Mouse (Mus musculus) kidney, postnatal 0 days (tissue): ENCODE measurements around the gene Capn10. TPM values are rescaled to one million over a fixed set of nuclear protein-coding genes. Genes with fewer than 3 reads are reported as not detected.

ENCODE experiments used
- ATAC-seq: fragments of 200-750 bp; cut with Nextera tagmentation; replicated peaks from 2 replicates; pipeline ENCODE4 v1.8.0; 2017; ENCODE audit warnings: low read depth, moderate number of reproducible peaks, moderate TSS enrichment, moderate library complexity; ENCODE audit not compliant: low FRiP score
- DNase-seq: peaks from one replicate; pipeline ENCODE4 v3.0.0-alpha.2; 2016; ENCODE audit warnings: low spot score
- H3K27ac ChIP-seq: fragments of 300-500 bp; sonication (generic); 2 replicates; pipeline ENCODE4 v1.5.1; 2014; ENCODE audit warnings: mild to moderate bottlenecking
- H3K27me3 ChIP-seq: fragments of 300-500 bp; sonication (generic); 2 replicates; pipeline ENCODE4 v1.6.1; 2014; ENCODE audit warnings: low read length, mixed read lengths; ENCODE audit not compliant: insufficient read depth
- H3K36me3 ChIP-seq: fragments of 300-500 bp; sonication (generic); 2 replicates; pipeline ENCODE4 v1.6.1; 2014; ENCODE audit warnings: low read length, mixed read lengths; ENCODE audit not compliant: insufficient read depth
- H3K4me1 ChIP-seq: fragments of 300-500 bp; sonication (generic); replicated peaks from 2 replicates; pipeline ENCODE4 v1.6.1; 2014; ENCODE audit warnings: antibody characterized with exemption, low read length, mixed read lengths; ENCODE audit not compliant: insufficient read depth
- H3K4me2 ChIP-seq: fragments of 300-500 bp; sonication (generic); 2 replicates; pipeline ENCODE4 v1.6.1; 2014; ENCODE audit warnings: mild to moderate bottlenecking, low read length, moderate library complexity, mixed read lengths
- H3K4me3 ChIP-seq: fragments of 300-500 bp; sonication (generic); replicated peaks from 2 replicates; pipeline ENCODE4 v1.5.1; 2014; ENCODE audit warnings: low read depth, low read length
- H3K9ac ChIP-seq: fragments of 300-500 bp; sonication (generic); 2 replicates; pipeline ENCODE4 v1.6.1; 2014; ENCODE audit warnings: low read depth, low read length
- H3K9me3 ChIP-seq: fragments of 300-500 bp; sonication (generic); replicated peaks from 2 replicates; pipeline ENCODE4 v1.6.1; 2016; ENCODE audit warnings: low read length, inconsistent platforms, mixed read lengths
- CTCF ChIP-seq: IDR thresholded peaks from 2 replicates; pipeline ENCODE4 v1.5.1; 2016; ENCODE audit warnings: antibody characterized with exemption, low read depth, mild to moderate bottlenecking, moderate library complexity
- WGBS: fragments of 180-500 bp; shearing (Covaris S2); extraction: QIAGEN DNeasy Blood & Tissue Kit; methylation state at CpG from one replicate; pipeline ENCODE4 v1.1.7; 2014; 5-methylcytosine and 5-hydroxymethylcytosine counted together
- polyA plus RNA-seq: library from polyadenylated mRNA; unstranded; fragments of >200 nt; fragmentation: Nextera tagmentation; extraction: Ambion mirVana; gene quantifications from 2 replicates; pipeline ENCODE4 v1.2.1, GENCODE M21; 2015

Capn10 gene
- polyA plus RNA-seq, 1 experiment from 2014 or later: 31.0 TPM

DNA sequence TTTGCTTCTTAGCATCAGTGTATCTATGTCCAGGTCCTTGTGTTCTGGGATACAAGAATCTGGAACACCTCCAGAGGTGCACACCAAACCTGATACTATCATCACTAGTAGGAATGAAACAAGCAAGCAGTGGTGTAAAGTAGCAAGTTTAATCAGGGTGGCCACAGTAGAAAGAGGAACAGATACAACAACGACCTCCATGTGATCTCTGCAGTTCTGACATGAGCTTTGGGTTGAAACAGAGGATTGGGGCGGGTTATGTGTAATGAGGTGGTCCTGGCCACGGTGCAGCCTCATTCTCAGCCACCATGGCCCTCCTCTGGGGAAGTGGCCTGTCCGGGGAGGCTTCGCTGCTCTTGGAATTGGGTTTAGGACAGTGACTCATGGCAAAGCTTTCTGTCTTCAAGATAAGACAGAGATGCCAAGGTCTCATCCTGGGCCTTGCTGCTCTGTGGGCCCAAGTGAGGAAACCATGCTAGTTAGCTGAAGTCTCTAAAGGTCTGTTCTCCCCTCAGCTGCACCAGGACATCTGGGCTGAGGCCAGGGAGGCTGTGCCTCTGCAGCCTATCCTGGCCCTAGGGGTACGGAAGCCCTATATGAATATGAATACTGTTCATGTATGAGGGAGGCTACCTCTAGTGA lies 58.2 kb downstream of the Capn10 start:
- TF ChIP-seq CTCF: no peak
- no peak overlapping the region for H3K9ac ChIP-seq
- H3K27ac ChIP-seq: no peak overlapping the region
- H3K27me3 ChIP-seq: no peaks in the 10 kb centered on the region
- 82% methylated on average over 6 of the region's 6 CpGs for WGBS
- H3K4me2 ChIP-seq: no peak overlapping the region
- no peaks in the 10 kb centered on the region for H3K36me3 ChIP-seq
- DNase-seq (no peak), ATAC-seq (no peak)
- no peaks in the 10 kb centered on the region for H3K9me3 ChIP-seq
- no peaks in the 10 kb centered on the region for H3K4me1 ChIP-seq
- no peak overlapping the region for H3K4me3 ChIP-seq

DNA sequence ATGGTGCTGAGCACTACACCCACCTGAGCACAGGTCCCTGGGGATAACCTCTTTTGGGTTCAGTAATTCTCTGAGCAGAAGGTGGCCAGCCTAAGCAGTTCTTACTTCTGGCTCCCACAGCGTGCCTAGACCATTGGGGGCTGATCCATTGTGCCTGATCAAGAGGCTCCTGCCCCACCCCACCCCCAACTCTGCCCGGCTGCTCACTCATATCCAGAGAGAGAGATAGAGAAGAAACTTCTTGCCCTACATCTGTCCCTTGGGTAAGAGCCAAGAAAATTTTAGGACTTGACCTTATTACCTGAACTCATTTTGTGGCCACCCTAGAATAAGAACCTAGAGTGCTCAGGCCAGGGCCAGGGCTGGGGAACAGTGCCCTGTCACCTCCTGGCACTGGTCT lies 58.7 kb downstream of the Capn10 start:
- Histone ChIP-seq H3K4me2 (no peak overlapping the region), H3K27ac (no peak overlapping the region), H3K36me3 (no peaks in the 10 kb centered on the region), H3K27me3 (no peaks in the 10 kb centered on the region), H3K9ac (no peak overlapping the region), H3K9me3 (no peaks in the 10 kb centered on the region), H3K4me1 (no peaks in the 10 kb centered on the region), H3K4me3 (no peak overlapping the region)
- DNase-seq: no peak
- no peak for ATAC-seq
- no peak for TF ChIP-seq CTCF
- 68% methylated on average over 2 of the region's 2 CpGs for WGBS

Other genes starting within 250 kb of the Capn10 start
- 38.7 and 39.8 TPM in 2 replicates for gene Gpc1, start 102.7 kb upstream of the Capn10 start, polyA plus RNA-seq
- gene Ankmy1, start 31.5 kb upstream of the Capn10 start, polyA plus RNA-seq: 0.14 and 0.43 TPM in 2 replicates
- gene Dusp28, start 27.4 kb upstream of the Capn10 start, polyA plus RNA-seq: 20.4 and 22.3 TPM in 2 replicates
- 39.3 and 39.4 TPM in 2 replicates for gene Rnpepl1, start 23.6 kb upstream of the Capn10 start, polyA plus RNA-seq
- gene Gpr35, start 16.5 kb downstream of the Capn10 start, polyA plus RNA-seq: 0.19 and 0.42 TPM in 2 replicates
- not detected in 2 replicates for gene Aqp12, start 72.0 kb downstream of the Capn10 start, polyA plus RNA-seq
- 3.7 and 4.8 TPM in 2 replicates for gene Kif1a, start 167.6 kb downstream of the Capn10 start, polyA plus RNA-seq
- gene Agxt, start 200.9 kb downstream of the Capn10 start, polyA plus RNA-seq: 0.24 and 0.33 TPM in 2 replicates
- 3.1 and 3.4 TPM in 2 replicates for gene 2310007B03Rik, start 226.6 kb downstream of the Capn10 start, polyA plus RNA-seq
- 0.06 and 0.14 TPM in 2 replicates for gene Crocc2, start 234.3 kb downstream of the Capn10 start, polyA plus RNA-seq